Mouse (Mus musculus) spleen, adult 10 weeks (tissue): ENCODE data around the gene Asb6. TPM values are rescaled to one million over a fixed set of nuclear protein-coding genes. Genes with fewer than 3 reads are reported as not detected.

Experiments
- polyA plus RNA-seq: library from polyadenylated mRNA; stranded (reverse); fragments of 350-450 nt; fragmentation: Illumina TruSeq; extraction: RNeasy Lipid Tissue Mini Kit (QIAGEN cat#74804); gene quantifications from one replicate; pipeline ENCODE4 v1.2.3, GENCODE M21; 2015; ENCODE audit warnings: low replicate concordance; ENCODE audit not compliant: insufficient read depth

Gene Asb6
- 8.3 TPM for polyA plus RNA-seq

DNA sequence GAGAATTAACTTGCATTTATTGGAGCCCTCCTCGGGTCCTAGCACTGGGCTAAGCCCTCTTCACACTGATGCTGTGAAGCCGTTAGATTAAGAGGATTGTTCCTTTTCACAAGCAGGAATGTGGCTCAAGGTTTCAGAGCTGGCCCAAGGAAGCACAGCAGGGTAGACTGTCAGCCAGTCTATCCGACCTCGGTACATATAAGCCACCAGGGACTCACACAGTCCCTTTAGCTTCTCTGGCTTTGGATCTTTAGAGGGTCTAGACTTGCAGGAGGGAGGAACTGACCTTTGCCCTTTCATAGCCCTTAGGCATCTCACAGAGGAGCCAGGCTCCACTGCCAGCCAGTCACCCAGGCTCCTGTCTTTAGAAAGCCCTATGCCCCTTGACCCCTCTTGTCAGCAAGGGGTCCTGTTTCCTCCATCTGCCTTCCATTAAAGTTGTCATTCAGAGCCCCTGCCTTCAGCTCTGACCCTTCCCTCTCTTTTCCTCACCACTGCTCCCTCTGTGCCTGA lies at the start of gene Asb6:
Asb6 (minus strand) TSS at position 51 of the 513 bp plus-strand sequence.

DNA sequence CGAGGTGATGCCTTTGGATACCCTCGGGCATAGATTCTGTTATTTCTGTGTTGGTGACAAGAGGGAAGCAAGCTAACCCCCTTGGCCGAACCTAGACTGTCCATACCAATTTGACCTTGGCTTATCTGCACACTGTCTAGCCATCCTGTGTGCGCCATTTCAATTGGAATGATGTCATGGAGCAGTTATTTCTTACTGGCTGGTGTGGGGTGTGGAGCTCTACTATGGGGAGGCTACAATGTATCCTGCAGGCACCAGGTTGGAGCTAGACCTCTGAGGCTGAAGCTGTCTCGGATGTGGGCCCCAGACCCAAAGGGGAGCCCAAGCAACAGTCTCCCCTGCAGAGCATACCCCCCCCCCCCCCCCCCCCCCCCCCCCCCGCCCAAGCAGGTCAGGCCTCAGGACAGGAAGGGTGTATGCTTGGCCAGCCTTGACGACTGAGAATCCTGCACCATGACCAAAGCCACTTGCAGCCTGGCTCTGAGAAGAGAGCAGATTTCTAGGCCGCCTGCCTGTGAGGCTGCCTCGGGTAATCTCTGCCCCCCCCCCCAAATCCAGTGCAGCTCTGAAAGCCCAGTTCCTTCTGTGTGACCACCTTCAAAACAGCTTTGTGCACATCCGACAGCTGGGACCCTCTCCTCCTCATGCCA lies 4.4 kb upstream of the Asb6 start, which contains the start of gene Prrx2:
Prrx2 (plus strand) TSS at position 600 of the 650 bp plus-strand sequence.

GRCm38 (mm10) chr2:30807648-30808295 lies 22.4 kb downstream of the Asb6 start, which contains the start of gene Ntmt1:
TSS of gene Ntmt1 (plus strand) at chr2:30807826.

GRCm38 (mm10) chr2:30803604-30804003 lies 26.5 kb downstream of the Asb6 start, which contains the start of gene 1700001O22Rik:
TSS of gene 1700001O22Rik (minus strand) at chr2:30803661.

Other genes with a start within 250 kb of the Asb6 start
- 2.3 TPM for gene Cstad, start 235.3 kb downstream of the Asb6 start, polyA plus RNA-seq
- gene 1700001O22Rik, start 26.7 kb downstream of the Asb6 start, polyA plus RNA-seq = not detected
- 3.7 TPM for gene Ntmt1, start 22.5 kb downstream of the Asb6 start, polyA plus RNA-seq
- 0.52 TPM for gene Prrx2, start 4.6 kb upstream of the Asb6 start, polyA plus RNA-seq
- 6.3 TPM for gene Ptges, start 99.5 kb upstream of the Asb6 start, polyA plus RNA-seq
- 46.2 TPM for gene Tor1b, start 122.6 kb upstream of the Asb6 start, polyA plus RNA-seq
- 57.0 TPM for gene Tor1a, start 137.6 kb upstream of the Asb6 start, polyA plus RNA-seq
- gene BC005624, start 151.9 kb upstream of the Asb6 start, polyA plus RNA-seq = 74.0 TPM
- 4.5 TPM for gene Usp20, start 151.9 kb upstream of the Asb6 start, polyA plus RNA-seq